Comparison of ENCODE assay signal across 25 mouse cellular contexts in the genomic region with DNA sequence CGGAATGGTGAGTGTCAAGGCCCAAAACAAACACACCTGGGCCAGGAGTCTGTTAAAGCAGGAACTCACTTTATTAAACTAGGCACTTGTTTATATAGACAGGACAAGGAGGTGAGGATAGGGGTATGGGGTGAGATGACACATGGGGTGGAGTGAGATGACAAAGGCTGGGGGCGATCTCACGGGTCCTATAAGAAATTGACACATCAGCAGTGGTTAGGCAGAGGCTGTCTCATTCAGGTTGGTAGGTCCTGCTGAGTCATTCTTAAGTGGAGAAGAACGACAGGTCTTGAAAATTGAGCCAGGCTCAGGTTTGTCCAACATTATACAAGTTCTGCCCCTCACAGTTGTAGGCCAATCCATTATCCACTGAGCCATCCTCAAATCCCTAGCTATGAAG.
"Had no signal": no experiment of that assay in that cellular context is flagged by ENCODE, and none has a peak within 500 bp of the region (broad histone marks: within the 10 kb centered on the region; RNA-seq: fewer than 3 reads in every experiment).

No protein-coding gene starts in this region.

- H3K27me3 ChIP-seq: heart, embryonic 13.5 days; heart, embryonic 15.5 days; hindbrain, embryonic 13.5 days; hindbrain, embryonic 15.5 days; limb, embryonic 12.5 days; liver, embryonic 13.5 days had no signal

- H3K27ac ChIP-seq: heart, adult 2 months; heart, embryonic 13.5 days; heart, embryonic 15.5 days; hindbrain, embryonic 13.5 days; hindbrain, embryonic 15.5 days; hindbrain, postnatal 0 days; layer of hippocampus, adult 2 months; left cerebral cortex, adult 2 months; limb, embryonic 10.5 days; limb, embryonic 12.5 days; liver, embryonic 13.5 days had no signal

- ATAC-seq: hindbrain, postnatal 0 days; intestine, embryonic 16.5 days had no signal

- H3K4me1 ChIP-seq: heart, embryonic 13.5 days; heart, embryonic 15.5 days; hindbrain, embryonic 13.5 days; hindbrain, embryonic 15.5 days; limb, embryonic 10.5 days; limb, embryonic 12.5 days; liver, embryonic 13.5 days had no signal

- H3K4me3 ChIP-seq: heart, adult 2 months; heart, embryonic 13.5 days; heart, embryonic 15.5 days; hindbrain, embryonic 13.5 days; hindbrain, embryonic 15.5 days; layer of hippocampus, adult 2 months; left cerebral cortex, adult 2 months; limb, embryonic 10.5 days; limb, embryonic 12.5 days; liver, embryonic 13.5 days had no signal

- DNase-seq: gastrocnemius, postnatal 14 days; gastrocnemius, postnatal 36 days; heart, adult 11 months; heart, adult 2 months; heart, postnatal 14 days; heart, postnatal 36 days; kidney, adult 18-20 months; kidney, adult 8-10 months; kidney, postnatal 10 days; kidney, postnatal 25 days; kidney, postnatal 4 days; liver; liver, embryonic 13.5 days had no signal

- H3K9me3 ChIP-seq: heart, embryonic 13.5 days; heart, embryonic 15.5 days; hindbrain, embryonic 13.5 days; hindbrain, embryonic 15.5 days; limb, embryonic 10.5 days; limb, embryonic 12.5 days; liver, embryonic 13.5 days had no signal

- H3K4me2 ChIP-seq: heart, embryonic 11.5 days; heart, embryonic 13.5 days; heart, embryonic 15.5 days; hindbrain, embryonic 13.5 days; hindbrain, embryonic 15.5 days; limb, embryonic 12.5 days; liver, embryonic 11.5 days; liver, embryonic 13.5 days had no signal

- H3K9ac ChIP-seq: heart, embryonic 13.5 days; heart, embryonic 15.5 days; hindbrain, embryonic 13.5 days; hindbrain, embryonic 15.5 days; limb, embryonic 12.5 days; liver, embryonic 13.5 days had no signal

- H3K36me3 ChIP-seq: heart, embryonic 13.5 days; heart, embryonic 15.5 days; hindbrain, embryonic 13.5 days; hindbrain, embryonic 15.5 days; limb, embryonic 10.5 days; limb, embryonic 12.5 days; liver, embryonic 13.5 days had no signal
